Mouse (Mus musculus) E14TG2a.4 (cell line): Measurements from ENCODE around the gene Dyrk4.

Source experiments
- CTCF ChIP-seq: conservative IDR thresholded peaks from 2 replicates; pipeline ENCODE4 v1.5.1; 2014; ENCODE audit warnings: low read length
- NANOG ChIP-seq: IDR thresholded peaks from 2 replicates; pipeline ENCODE4 v1.6.1; 2014; ENCODE audit warnings: borderline replicate concordance, low read length, mixed read lengths
- POU5F1 ChIP-seq: IDR thresholded peaks from 2 replicates; pipeline ENCODE4 v1.6.1; 2014; ENCODE audit warnings: low read length, borderline replicate concordance

DNA sequence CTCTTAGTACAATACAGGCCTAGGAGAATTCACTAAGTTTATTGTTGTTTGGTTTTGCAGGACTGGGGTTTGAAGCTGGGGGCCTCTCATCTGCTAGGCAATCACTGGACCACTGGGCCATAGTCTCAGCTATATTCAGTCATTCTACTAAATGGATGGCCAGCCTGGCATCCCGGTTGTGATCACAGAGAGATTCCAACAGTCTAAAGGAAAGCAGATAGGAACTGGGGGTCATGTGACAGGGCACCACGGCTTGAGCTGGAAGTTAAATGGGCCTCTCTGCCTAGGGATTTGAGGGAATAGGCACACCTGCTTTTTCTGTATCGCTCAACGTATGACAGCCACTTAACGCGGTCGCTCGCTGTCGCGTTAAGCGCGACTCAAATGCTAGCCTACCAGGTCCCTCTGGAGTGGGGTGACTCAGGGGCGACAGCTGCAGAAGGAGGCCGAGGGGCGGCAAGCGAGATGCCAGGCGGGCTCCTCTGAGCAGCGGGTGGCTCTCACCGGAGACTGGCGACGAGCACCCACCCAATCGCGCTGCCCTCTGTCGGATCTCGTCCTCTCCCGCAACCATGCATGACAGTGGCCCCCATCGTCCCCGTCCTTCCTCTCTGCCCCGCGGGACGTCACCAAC lies 17.3 kb upstream of the Dyrk4 start:
- TF ChIP-seq CTCF, result no peak
- TF ChIP-seq NANOG, result no peak
- TF ChIP-seq POU5F1, result no peak
